Mouse (Mus musculus) limb, embryonic 10.5 days (tissue): ENCODE data around the gene Map1b. TPM values are rescaled to one million over a fixed set of nuclear protein-coding genes. Genes with fewer than 3 reads are reported as not detected.

Experiments used
- DNase-seq: peaks from one replicate; pipeline ENCODE4 v3.0.0-alpha.2; 2017; ENCODE audit warnings: low spot score
- H3K27ac ChIP-seq: fragments of 300-500 bp; sonication (generic); 2 replicates; pipeline ENCODE4 v1.5.1; 2016; ENCODE audit warnings: mild to moderate bottlenecking
- H3K27me3 ChIP-seq: fragments of 300-500 bp; sonication (generic); 2 replicates; pipeline ENCODE4 v1.6.1; 2016; ENCODE audit warnings: low read depth, mild to moderate bottlenecking; ENCODE audit not compliant: poor library complexity, severe bottlenecking
- H3K36me3 ChIP-seq: fragments of 300-500 bp; sonication (generic); 2 replicates; pipeline ENCODE4 v1.6.1; 2016; ENCODE audit warnings: mild to moderate bottlenecking, moderate library complexity
- H3K4me1 ChIP-seq: fragments of 300-500 bp; sonication (generic); 2 replicates; pipeline ENCODE4 v1.6.1; 2016
- H3K4me3 ChIP-seq: fragments of 300-500 bp; sonication (generic); 2 replicates; pipeline ENCODE4 v1.5.1; 2016; ENCODE audit warnings: mild to moderate bottlenecking, moderate library complexity
- H3K9me3 ChIP-seq: fragments of 300-500 bp; sonication (generic); replicated peaks from 2 replicates; pipeline ENCODE4 v1.6.1; 2016; ENCODE audit warnings: mild to moderate bottlenecking
- WGBS: fragments of 180-500 bp; shearing (Covaris S2); methylation state at CpG from one replicate; pipeline ENCODE4 v1.1.7; 2016; 5-methylcytosine and 5-hydroxymethylcytosine counted together
- polyA plus RNA-seq: library from polyadenylated mRNA; unstranded; fragments of >200 nt; fragmentation: Nextera tagmentation; extraction: Ambion mirVana; gene quantifications from 2 replicates; pipeline ENCODE4 v1.2.1, GENCODE M21; 2016

Map1b gene
- polyA plus RNA-seq, 1 experiment from 2014 or later, result 60.1 TPM

DNA sequence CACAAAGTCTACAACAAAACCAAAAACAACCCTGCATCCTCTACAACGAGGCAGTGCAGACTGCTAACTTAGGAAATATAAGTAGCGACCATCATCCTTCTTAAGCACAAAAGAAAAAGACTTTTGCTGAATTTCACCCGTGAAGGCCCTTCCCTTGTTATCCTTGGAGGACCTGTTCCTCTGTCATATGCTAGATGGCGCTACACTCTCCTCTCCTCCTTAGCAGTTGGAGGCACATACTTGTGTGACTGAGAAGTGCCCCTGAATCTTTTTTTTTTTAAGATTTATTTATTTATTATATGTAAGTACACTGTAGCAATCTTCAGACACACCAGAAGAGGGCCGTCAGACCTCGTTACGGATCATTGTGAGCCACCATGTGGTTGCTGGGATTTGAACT lies 20.2 kb downstream of the Map1b start:
- peaks cover 12% of the 10 kb centered on the region for H3K4me1 ChIP-seq
- H3K36me3 ChIP-seq, result 0 out of 2 replicates have a peak, but pooled peaks cover 3% of the 10 kb centered on the region
- no peaks in the 10 kb centered on the region for H3K27me3 ChIP-seq
- no peaks in the 10 kb centered on the region for H3K9me3 ChIP-seq
- no peak overlapping the region for H3K4me3 ChIP-seq
- 89% methylated on average over 7 of the region's 7 CpGs for WGBS
- no peak for DNase-seq
- H3K27ac ChIP-seq, result no peak overlapping the region

DNA sequence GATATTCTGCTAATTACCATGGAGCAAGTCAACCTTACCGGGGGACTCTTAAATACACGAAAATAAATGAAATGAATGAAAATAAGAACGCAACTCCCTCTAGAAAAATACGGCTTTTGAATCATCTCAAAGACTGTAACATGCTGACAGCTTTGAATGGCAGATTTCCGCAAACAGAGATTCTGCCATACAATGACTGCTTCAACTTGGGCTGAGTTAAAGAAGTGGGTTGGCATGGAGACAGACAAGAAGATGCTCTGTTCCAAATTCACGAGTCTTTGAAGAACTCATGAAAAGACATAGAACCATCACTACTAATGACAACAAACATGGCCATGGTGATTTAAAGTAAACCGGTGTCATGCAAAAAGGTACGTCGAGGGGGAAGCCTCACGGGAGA lies 21.9 kb downstream of the Map1b start:
- Histone ChIP-seq H3K4me1 (no peaks in the 10 kb centered on the region), H3K27ac (no peak overlapping the region), H3K4me3 (no peak overlapping the region), H3K27me3 (no peaks in the 10 kb centered on the region), H3K36me3 (0 out of 2 replicates have a peak, but pooled peaks cover 5% of the 10 kb centered on the region), H3K9me3 (no peaks in the 10 kb centered on the region)
- WGBS, result 92% methylated on average over 10 of the region's 10 CpGs
- no peak for DNase-seq

DNA sequence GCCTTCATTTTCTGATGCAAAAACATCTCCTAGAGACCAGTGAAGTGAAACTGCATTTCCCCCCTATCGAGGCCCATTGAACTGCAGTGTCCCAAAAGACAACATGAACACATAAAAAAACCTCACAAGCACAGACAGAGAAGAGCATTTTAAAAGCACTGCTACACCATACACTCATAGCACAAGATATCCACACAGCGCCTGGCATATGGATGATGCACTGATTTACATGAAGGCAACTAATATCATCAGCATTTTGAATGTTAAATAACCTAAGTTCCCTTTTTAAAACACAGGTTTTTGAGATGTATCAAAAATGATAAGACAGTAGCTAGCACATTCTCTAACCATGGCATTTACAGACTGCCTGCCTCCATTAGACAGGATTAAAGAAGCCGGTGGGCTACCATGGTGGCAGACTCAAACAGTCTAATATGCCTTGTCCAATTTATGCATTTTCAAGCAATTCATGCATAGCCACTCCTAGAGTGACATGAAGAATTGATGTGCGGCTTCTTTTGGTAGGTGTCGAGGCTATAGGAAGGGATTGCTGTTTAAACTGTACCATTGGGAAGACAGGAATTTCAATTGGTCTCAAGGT lies 22.9 kb downstream of the Map1b start:
- no peak for DNase-seq
- Histone ChIP-seq H3K27ac (no peak overlapping the region), H3K36me3 (0 out of 2 replicates have a peak, but pooled peaks cover 5% of the 10 kb centered on the region), H3K27me3 (no peaks in the 10 kb centered on the region), H3K4me1 (no peaks in the 10 kb centered on the region), H3K9me3 (no peaks in the 10 kb centered on the region), H3K4me3 (no peak overlapping the region)
- WGBS, result 94% methylated on average over 5 of the region's 5 CpGs

- Histone ChIP-seq H3K4me3 (no peak overlapping the region), H3K36me3 (0 out of 2 replicates have a peak, but pooled peaks cover 5% of the 10 kb centered on the region), H3K27me3 (no peaks in the 10 kb centered on the region), H3K27ac (no peak overlapping the region), H3K4me1 (no peaks in the 10 kb centered on the region), H3K9me3 (no peaks in the 10 kb centered on the region)
- 79% methylated on average over 7 of the region's 7 CpGs for WGBS
- DNase-seq, result no peak
Observed at GRCm38 (mm10) chr13:99492619-99493303, 23.6 kb downstream of the Map1b start.

GRCm38 (mm10) chr13:99489998-99490397 lies 26.3 kb downstream of the Map1b start:
- no peaks in the 10 kb centered on the region for H3K9me3 ChIP-seq
- H3K4me3 ChIP-seq, result no peak overlapping the region
- 0 out of 2 replicates have a peak, but pooled peaks cover 4% of the 10 kb centered on the region for H3K36me3 ChIP-seq
- 0 out of 2 replicates have a peak, but pooled peaks cover 3% of the 10 kb centered on the region for H3K4me1 ChIP-seq
- WGBS, result 97% methylated on average over 4 of the region's 4 CpGs
- H3K27me3 ChIP-seq, result no peaks in the 10 kb centered on the region
- DNase-seq, result no peak
- no peak overlapping the region for H3K27ac ChIP-seq

- H3K36me3 ChIP-seq, result 0 out of 2 replicates have a peak, but pooled peaks cover 2% of the 10 kb centered on the region
Observed at GRCm38 (mm10) chr13:99489175-99489574, 27.2 kb downstream of the Map1b start.

GRCm38 (mm10) chr13:99485861-99486260 lies 30.5 kb downstream of the Map1b start:
- Histone ChIP-seq H3K4me3 (no peak overlapping the region), H3K27me3 (no peaks in the 10 kb centered on the region), H3K4me1 (peaks cover 7% of the 10 kb centered on the region; the same call in 1 of the 2 replicates), H3K9me3 (no peaks in the 10 kb centered on the region), H3K27ac (no peak overlapping the region), H3K36me3 (0 out of 2 replicates have a peak, but pooled peaks cover 2% of the 10 kb centered on the region)
- 96% methylated on average over 9 of the region's 9 CpGs for WGBS
- DNase-seq, result no peak

More at GRCm38 (mm10) chr13:99489175-99489574, 27.2 kb downstream of the Map1b start:
- H3K27ac ChIP-seq, result no peak overlapping the region
- H3K9me3 ChIP-seq, result no peaks in the 10 kb centered on the region
- 0 out of 2 replicates have a peak, but pooled peaks cover 3% of the 10 kb centered on the region for H3K4me1 ChIP-seq
- H3K4me3 ChIP-seq, result no peak overlapping the region
- DNase-seq, result no peak
- H3K27me3 ChIP-seq, result no peaks in the 10 kb centered on the region
- 91% methylated on average over 5 of the region's 5 CpGs for WGBS

- 88% methylated on average over 7 of the region's 7 CpGs for WGBS
Observed at GRCm38 (mm10) chr13:99485331-99485733, 31.0 kb downstream of the Map1b start.

GRCm38 (mm10) chr13:99484905-99485304 lies 31.4 kb downstream of the Map1b start:
- peaks cover 7% of the 10 kb centered on the region; the same call in 1 of the 2 replicates for H3K4me1 ChIP-seq
- H3K36me3 ChIP-seq, result 0 out of 2 replicates have a peak, but pooled peaks cover 1% of the 10 kb centered on the region
- DNase-seq, result no peak
- no peaks in the 10 kb centered on the region for H3K27me3 ChIP-seq
- H3K27ac ChIP-seq, result no peak overlapping the region
- H3K4me3 ChIP-seq, result no peak overlapping the region
- 87% methylated on average over 10 of the region's 10 CpGs for WGBS
- H3K9me3 ChIP-seq, result no peaks in the 10 kb centered on the region

More at GRCm38 (mm10) chr13:99485331-99485733, 31.0 kb downstream of the Map1b start:
- Histone ChIP-seq H3K4me3 (no peak overlapping the region), H3K27ac (no peak overlapping the region), H3K36me3 (0 out of 2 replicates have a peak, but pooled peaks cover 2% of the 10 kb centered on the region), H3K27me3 (no peaks in the 10 kb centered on the region), H3K4me1 (peaks cover 7% of the 10 kb centered on the region; the same call in 1 of the 2 replicates), H3K9me3 (no peaks in the 10 kb centered on the region)
- DNase-seq, result no peak

DNA sequence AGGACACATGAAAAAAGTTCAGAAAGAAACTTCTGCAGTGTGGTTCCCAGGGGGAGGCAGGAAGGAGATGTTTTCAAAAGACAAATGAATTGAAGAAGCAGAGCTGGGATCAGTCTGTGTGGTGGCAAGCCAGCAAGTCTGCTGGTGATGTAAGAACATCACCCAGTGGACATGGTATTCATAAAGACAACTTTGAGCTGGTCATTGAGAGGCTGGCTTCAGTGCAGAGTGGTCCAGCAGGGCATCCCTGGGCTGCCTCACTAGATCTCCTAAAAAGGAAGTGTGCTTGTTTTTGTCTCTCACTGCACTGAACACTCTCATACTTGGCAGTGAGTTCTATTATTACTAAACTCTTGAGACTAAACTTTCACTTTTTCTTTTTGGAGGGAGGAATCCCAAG lies 32.9 kb downstream of the Map1b start:
- DNase-seq, result no peak
- H3K27ac ChIP-seq, result no peak overlapping the region
- no peaks in the 10 kb centered on the region for H3K9me3 ChIP-seq
- no peaks in the 10 kb centered on the region for H3K27me3 ChIP-seq
- H3K4me3 ChIP-seq, result no peak overlapping the region
- H3K4me1 ChIP-seq, result peaks cover 7% of the 10 kb centered on the region; the same call in 1 of the 2 replicates
- H3K36me3 ChIP-seq, result no peaks in the 10 kb centered on the region

GRCm38 (mm10) chr13:99475488-99475887 lies 40.9 kb downstream of the Map1b start:
- H3K4me1 ChIP-seq, result peaks cover 16% of the 10 kb centered on the region
- H3K27me3 ChIP-seq, result no peaks in the 10 kb centered on the region
- no peaks in the 10 kb centered on the region for H3K9me3 ChIP-seq
- no peak overlapping the region for H3K4me3 ChIP-seq
- 0 out of 2 replicates have a peak, but pooled peaks cover 3% of the 10 kb centered on the region for H3K36me3 ChIP-seq
- peak; percentile 44 for DNase-seq
- WGBS, result 24% methylated on average over 6 of the region's 6 CpGs
- peak overlapping the region; percentile 74 for H3K27ac ChIP-seq

- DNase-seq, result no peak
- no peaks in the 10 kb centered on the region for H3K9me3 ChIP-seq
- H3K27ac ChIP-seq, result peak overlapping the region; percentile 74
- peaks cover 16% of the 10 kb centered on the region for H3K4me1 ChIP-seq
- H3K27me3 ChIP-seq, result no peaks in the 10 kb centered on the region
- H3K4me3 ChIP-seq, result no peak overlapping the region
- 33% methylated on average over 5 of the region's 5 CpGs for WGBS
- H3K36me3 ChIP-seq, result 0 out of 2 replicates have a peak, but pooled peaks cover 3% of the 10 kb centered on the region
Observed at GRCm38 (mm10) chr13:99475033-99475432, 41.3 kb downstream of the Map1b start.

DNA sequence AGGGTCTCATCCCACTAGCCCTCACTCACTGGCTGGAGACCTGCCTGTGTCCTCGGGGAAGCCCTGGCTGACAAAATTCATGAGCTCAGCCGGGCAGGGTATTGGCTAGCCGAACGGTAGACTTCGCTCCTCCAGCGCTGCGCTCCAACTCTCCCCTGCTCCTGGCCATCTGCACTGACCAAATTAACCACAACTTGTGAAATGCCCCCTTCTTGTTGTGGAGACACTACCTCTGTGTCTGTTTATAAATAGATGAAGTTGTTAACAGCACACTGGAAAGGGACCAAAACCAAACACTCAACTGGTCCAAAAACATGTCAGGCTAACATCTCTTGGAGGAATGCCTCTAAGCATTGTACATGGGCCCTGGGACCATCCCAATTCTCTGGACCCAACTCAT lies 42.2 kb downstream of the Map1b start:
- no peak for DNase-seq
- Histone ChIP-seq H3K27ac (no peak overlapping the region), H3K36me3 (0 out of 2 replicates have a peak, but pooled peaks cover 3% of the 10 kb centered on the region), H3K4me1 (peaks cover 16% of the 10 kb centered on the region), H3K4me3 (no peak overlapping the region), H3K27me3 (no peaks in the 10 kb centered on the region), H3K9me3 (no peaks in the 10 kb centered on the region)
- WGBS, result 92% methylated on average over 7 of the region's 7 CpGs
